ENCODE assay signal across 8 mouse cellular contexts in genomic region chr11:103381956-103382613, GRCm38 (mm10). TPM values are rescaled to one million over a fixed set of nuclear protein-coding genes. Genes with fewer than 3 reads are reported as not detected.
A peak's percentile ranks its signal among the peaks of the same experiment; 100 is the strongest.
DNase-seq lines count a peak whose midpoint lies in the region; ATAC-seq and TF ChIP-seq lines count a peak whose summit lies in the region.

No protein-coding gene starts in this region.

- no peak overlapping the region for H3K4me3 ChIP-seq in heart, embryonic 15.5 days
- no peak overlapping the region for H3K4me3 ChIP-seq in liver, embryonic 11.5 days (ENCODE audit: low read depth, low read length)
- H3K4me3 ChIP-seq in olfactory bulb, adult 2 months (ENCODE audit: insufficient read depth, low read depth, low read length), result no peak overlapping the region
- no peak overlapping the region for H3K4me3 ChIP-seq in forebrain, embryonic 15.5 days

- TF ChIP-seq CTCF in olfactory bulb, adult 2 months (IDR thresholded peaks at IDR 0.05; ENCODE audit: insufficient read depth, low read depth, low read length), result no peak

- ATAC-seq in heart, embryonic 15.5 days (replicated peaks; ENCODE audit: insufficient number of reproducible peaks, insufficient read depth, low FRiP score, low read depth), result peak; percentile 88
- peak; percentile 29; the same call in 1 of the 2 replicates for ATAC-seq in liver, embryonic 11.5 days (replicated peaks; ENCODE audit: low FRiP score)
- ATAC-seq in forebrain, embryonic 15.5 days (replicated peaks), result no peak

- 0 out of 2 replicates have a peak overlapping the region, but pooled peaks have one; percentile 2 for H3K9ac ChIP-seq in heart, embryonic 15.5 days
- H3K9ac ChIP-seq in liver, embryonic 11.5 days (ENCODE audit: low read depth, low read length), result no peak overlapping the region
- H3K9ac ChIP-seq in forebrain, embryonic 15.5 days (replicated peaks), result no peak overlapping the region

- TF ChIP-seq POLR2A in olfactory bulb, adult 2 months (IDR thresholded peaks at IDR 0.05; ENCODE audit: insufficient read depth, low read depth, low read length), result no peak

- WGBS in heart, embryonic 15.5 days, result 17% methylated on average over 5 of the region's 5 CpGs
- 41% methylated on average over 5 of the region's 5 CpGs for WGBS in liver, embryonic 11.5 days
- WGBS in olfactory bulb, adult 2 months, result 11% methylated on average over 5 of the region's 5 CpGs
- 78% methylated on average over 5 of the region's 5 CpGs for WGBS in forebrain, embryonic 15.5 days

- peak overlapping the region; percentile 29 for H3K4me2 ChIP-seq in heart, embryonic 15.5 days
- H3K4me2 ChIP-seq in liver, embryonic 11.5 days, result no peak overlapping the region
- H3K4me2 ChIP-seq in forebrain, embryonic 15.5 days (replicated peaks), result no peak overlapping the region

- no peaks in the 10 kb centered on the region for H3K9me3 ChIP-seq in heart, embryonic 15.5 days (replicated peaks)
- no peaks in the 10 kb centered on the region for H3K9me3 ChIP-seq in liver, embryonic 11.5 days (ENCODE audit: control insufficient read depth, low read length)
- H3K9me3 ChIP-seq in forebrain, embryonic 15.5 days, result no peaks in the 10 kb centered on the region

- H3K27ac ChIP-seq in heart, embryonic 15.5 days, result peak overlapping the region; percentile 91
- 0 out of 2 replicates have a peak overlapping the region, but pooled peaks have one; percentile 32 for H3K27ac ChIP-seq in liver, embryonic 11.5 days (ENCODE audit: low read depth, low read length)
- H3K27ac ChIP-seq in olfactory bulb, adult 2 months (ENCODE audit: insufficient read depth, low read depth, low read length), result peak overlapping the region; percentile 97
- H3K27ac ChIP-seq in forebrain, embryonic 15.5 days (replicated peaks), result no peak overlapping the region

- H3K4me1 ChIP-seq in heart, embryonic 15.5 days (replicated peaks), result peaks cover 41% of the 10 kb centered on the region
- peaks cover 6% of the 10 kb centered on the region for H3K4me1 ChIP-seq in liver, embryonic 11.5 days (replicated peaks; ENCODE audit: control insufficient read depth, insufficient read depth, low read length)
- H3K4me1 ChIP-seq in olfactory bulb, adult 2 months (ENCODE audit: control insufficient read depth, insufficient read depth, low read length), result peaks cover 45% of the 10 kb centered on the region
- no peaks in the 10 kb centered on the region for H3K4me1 ChIP-seq in forebrain, embryonic 15.5 days

- H3K36me3 ChIP-seq in heart, embryonic 15.5 days, result peaks cover 5% of the 10 kb centered on the region; the same call in 1 of the 2 replicates
- H3K36me3 ChIP-seq in liver, embryonic 11.5 days (ENCODE audit: control insufficient read depth, insufficient read depth, low read length), result peaks cover 7% of the 10 kb centered on the region
- peaks cover 27% of the 10 kb centered on the region for H3K36me3 ChIP-seq in forebrain, embryonic 15.5 days

- H3K27me3 ChIP-seq in heart, embryonic 15.5 days, result no peaks in the 10 kb centered on the region
- H3K27me3 ChIP-seq in liver, embryonic 11.5 days (replicated peaks; ENCODE audit: control insufficient read depth, insufficient read depth, low read length), result no peaks in the 10 kb centered on the region
- H3K27me3 ChIP-seq in forebrain, embryonic 15.5 days, result no peaks in the 10 kb centered on the region

- peak; percentile 47 for DNase-seq in ovary, postnatal 36 days (ENCODE audit: low spot score)
- no peak for DNase-seq in ovary, postnatal 10 days (ENCODE audit: low spot score)
- DNase-seq in adrenal gland, postnatal 25 days, result peak; percentile 57
- no peak for DNase-seq in liver, embryonic 11.5 days (ENCODE audit: low spot score)
- no peak for DNase-seq in testis, postnatal 14 days (ENCODE audit: low spot score)

RNA-seq across cellular contexts. Expression of gene Arhgap27, which starts 18.6 kb away (rescaled TPM):
- total RNA-seq in adrenal gland, postnatal 25 days (2021), result 12.8 and 15.2 TPM in 2 replicates
- 5.4 and 9.0 TPM in 2 replicates for polyA plus RNA-seq in heart, embryonic 15.5 days (2015; fragmentation: Nextera tagmentation; extraction: Ambion mirVana)
- 5.0 and 5.1 TPM in 2 replicates for polyA plus RNA-seq in liver, embryonic 11.5 days (2014; fragmentation: Nextera tagmentation; extraction: Ambion mirVana)
- not detected in 2 replicates for polyA plus RNA-seq in olfactory bulb, adult 2 months (2012; ENCODE audit: insufficient read depth, insufficient read length, low replicate concordance, missing spikeins)
- 2.5 and 3.0 TPM in 2 replicates for polyA plus RNA-seq in forebrain, embryonic 15.5 days (2015; fragmentation: Nextera tagmentation; extraction: Ambion mirVana)

RNA-seq across cellular contexts. Expression of gene Plekhm1, which starts 30.4 kb away (rescaled TPM):
- total RNA-seq in adrenal gland, postnatal 25 days (2021), result 22.9 and 25.0 TPM in 2 replicates
- polyA plus RNA-seq in heart, embryonic 15.5 days (2015; fragmentation: Nextera tagmentation; extraction: Ambion mirVana), result 4.8 and 6.1 TPM in 2 replicates
- 7.6 and 9.1 TPM in 2 replicates for polyA plus RNA-seq in liver, embryonic 11.5 days (2014; fragmentation: Nextera tagmentation; extraction: Ambion mirVana)
- not detected in 2 replicates for polyA plus RNA-seq in olfactory bulb, adult 2 months (2012; ENCODE audit: insufficient read depth, insufficient read length, low replicate concordance, missing spikeins)
- polyA plus RNA-seq in forebrain, embryonic 15.5 days (2015; fragmentation: Nextera tagmentation; extraction: Ambion mirVana), result 8.8 and 8.9 TPM in 2 replicates

Comparison
In these comparisons a context has a peak if more than half of its experiments do, and no peak if none do; other contexts are left out.
1. DNase-seq: peak in ovary, postnatal 36 days (single experiment) and adrenal gland, postnatal 25 days (single experiment); none in ovary, postnatal 10 days (single experiment), liver, embryonic 11.5 days (single experiment) and testis, postnatal 14 days (single experiment).